Mouse (Mus musculus) liver, embryonic 13.5 days (tissue): Measurements from ENCODE around the gene Lamc2. TPM values are rescaled to one million over a fixed set of nuclear protein-coding genes. Genes with fewer than 3 reads are reported as not detected.
A peak's percentile ranks its signal among the peaks of the same experiment; 100 is the strongest.
"Not testable (repeated sequence)": the region's sequence is repeated elsewhere in the genome, so short reads cannot be mapped to it uniquely, and the experiment has no call there.

ENCODE experiments used
- ATAC-seq: fragments of 200-750 bp; cut with Nextera tagmentation; 2 replicates; pipeline ENCODE4 v1.8.0; 2017; ENCODE audit warnings: low read depth, mild to moderate bottlenecking, moderate number of reproducible peaks, moderate library complexity
- DNase-seq: peaks from one replicate; pipeline ENCODE4 v3.0.0; 2022
- H3K27ac ChIP-seq: fragments of 300-500 bp; sonication (generic); 2 replicates; pipeline ENCODE4 v1.5.1; 2015; ENCODE audit warnings: moderate library complexity, mild to moderate bottlenecking, inconsistent platforms
- H3K27me3 ChIP-seq: fragments of 300-500 bp; sonication (generic); 2 replicates; pipeline ENCODE4 v1.6.1; 2015; ENCODE audit warnings: mild to moderate bottlenecking, inconsistent platforms
- H3K36me3 ChIP-seq: fragments of 300-500 bp; sonication (generic); 2 replicates; pipeline ENCODE4 v1.6.1; 2015; ENCODE audit warnings: mild to moderate bottlenecking, inconsistent platforms
- H3K4me1 ChIP-seq: fragments of 300-500 bp; sonication (generic); replicated peaks from 2 replicates; pipeline ENCODE4 v1.6.1; 2015; ENCODE audit warnings: inconsistent platforms
- H3K4me2 ChIP-seq: fragments of 300-500 bp; sonication (generic); 2 replicates; pipeline ENCODE4 v1.6.1; 2015; ENCODE audit warnings: inconsistent platforms, mild to moderate bottlenecking, moderate library complexity
- H3K4me3 ChIP-seq: fragments of 300-500 bp; sonication (generic); replicated peaks from 2 replicates; pipeline ENCODE4 v1.5.1; 2015; ENCODE audit warnings: mild to moderate bottlenecking, inconsistent platforms
- H3K9ac ChIP-seq: fragments of 300-500 bp; sonication (generic); 2 replicates; pipeline ENCODE4 v1.6.1; 2015; ENCODE audit warnings: mild to moderate bottlenecking, inconsistent platforms
- H3K9me3 ChIP-seq: fragments of 300-500 bp; sonication (generic); replicated peaks from 2 replicates; pipeline ENCODE4 v1.6.1; 2016; ENCODE audit warnings: inconsistent platforms
- WGBS: fragments of 180-500 bp; shearing (Covaris S2); methylation state at CpG from one replicate; pipeline ENCODE4 v1.1.7; 2015; ENCODE audit not compliant: insufficient replicate concordance; 5-methylcytosine and 5-hydroxymethylcytosine counted together
- polyA plus RNA-seq: library from polyadenylated mRNA; unstranded; fragments of >200 nt; fragmentation: Nextera tagmentation; extraction: Ambion mirVana; gene quantifications from 2 replicates; pipeline ENCODE4 v1.2.1, GENCODE M21; 2015

The Lamc2 gene
- polyA plus RNA-seq, 1 experiment from 2014 or later, result 0.16 TPM

GRCm38 (mm10) chr1:153092237-153092975, 93.8 kb downstream of the Lamc2 start:
- 0 out of 2 replicates have a peak, but pooled peaks cover 3% of the 10 kb centered on the region for H3K4me1 ChIP-seq
- peak; percentile 11 for DNase-seq
- no peaks in the 10 kb centered on the region for H3K9me3 ChIP-seq
- H3K9ac ChIP-seq, result no peak overlapping the region
- 33% methylated on average over 5 of the region's 5 CpGs for WGBS
- no peaks in the 10 kb centered on the region for H3K36me3 ChIP-seq
- H3K27me3 ChIP-seq, result peaks cover 15% of the 10 kb centered on the region
- H3K27ac ChIP-seq, result no peak overlapping the region
- no peak overlapping the region for H3K4me2 ChIP-seq
- no peak overlapping the region for H3K4me3 ChIP-seq
- ATAC-seq, result no peak

GRCm38 (mm10) chr1:153091438-153092236, 94.6 kb downstream of the Lamc2 start:
- WGBS, result 44% methylated on average over 9 of the region's 9 CpGs
- ATAC-seq, result no peak
- no peak overlapping the region for H3K9ac ChIP-seq

GRCm38 (mm10) chr1:153090807-153091206, 95.4 kb downstream of the Lamc2 start:
- WGBS, result 66% methylated on average over 4 of the region's 4 CpGs

More at GRCm38 (mm10) chr1:153091438-153092236, 94.6 kb downstream of the Lamc2 start:
- Histone ChIP-seq H3K27ac (no peak overlapping the region), H3K4me3 (no peak overlapping the region), H3K4me2 (no peak overlapping the region), H3K36me3 (no peaks in the 10 kb centered on the region), H3K4me1 (0 out of 2 replicates have a peak, but pooled peaks cover 3% of the 10 kb centered on the region), H3K27me3 (peaks cover 15% of the 10 kb centered on the region), H3K9me3 (no peaks in the 10 kb centered on the region)
- no peak for DNase-seq

GRCm38 (mm10) chr1:153090081-153090480, 96.2 kb downstream of the Lamc2 start:
- ATAC-seq, result no peak
- H3K4me2 ChIP-seq, result no peak overlapping the region
- 64% methylated on average over 2 of the region's 2 CpGs for WGBS
- H3K27me3 ChIP-seq, result peaks cover 10% of the 10 kb centered on the region
- 0 out of 2 replicates have a peak, but pooled peaks cover 3% of the 10 kb centered on the region for H3K4me1 ChIP-seq
- DNase-seq, result no peak
- no peak overlapping the region for H3K4me3 ChIP-seq
- H3K27ac ChIP-seq, result no peak overlapping the region
- no peak overlapping the region for H3K9ac ChIP-seq
- H3K9me3 ChIP-seq, result no peaks in the 10 kb centered on the region
- no peaks in the 10 kb centered on the region for H3K36me3 ChIP-seq

More at GRCm38 (mm10) chr1:153090807-153091206, 95.4 kb downstream of the Lamc2 start:
- no peaks in the 10 kb centered on the region for H3K36me3 ChIP-seq
- 0 out of 2 replicates have a peak, but pooled peaks cover 3% of the 10 kb centered on the region for H3K4me1 ChIP-seq
- H3K9me3 ChIP-seq, result no peaks in the 10 kb centered on the region
- H3K4me3 ChIP-seq, result no peak overlapping the region
- DNase-seq (no peak), ATAC-seq (no peak)
- H3K4me2 ChIP-seq, result no peak overlapping the region
- no peak overlapping the region for H3K9ac ChIP-seq
- no peak overlapping the region for H3K27ac ChIP-seq
- peaks cover 12% of the 10 kb centered on the region for H3K27me3 ChIP-seq

- H3K4me1 ChIP-seq, result no peaks in the 10 kb centered on the region
- no peaks in the 10 kb centered on the region for H3K36me3 ChIP-seq
- H3K4me2 ChIP-seq, result no peak overlapping the region
- ATAC-seq (no peak), DNase-seq (no peak)
- H3K9ac ChIP-seq, result no peak overlapping the region
- no peaks in the 10 kb centered on the region for H3K27me3 ChIP-seq
- H3K27ac ChIP-seq, result no peak overlapping the region
- no peaks in the 10 kb centered on the region for H3K9me3 ChIP-seq
- 47% methylated on average over 5 of the region's 5 CpGs for WGBS
- H3K4me3 ChIP-seq, result no peak overlapping the region
Measured at GRCm38 (mm10) chr1:153087771-153088170, 98.5 kb downstream of the Lamc2 start.

GRCm38 (mm10) chr1:153085198-153085597, 101.0 kb downstream of the Lamc2 start:
- Histone ChIP-seq H3K9me3 (no peaks in the 10 kb centered on the region), H3K4me2 (no peak overlapping the region), H3K27me3 (no peaks in the 10 kb centered on the region), H3K4me1 (no peaks in the 10 kb centered on the region), H3K4me3 (no peak overlapping the region), H3K9ac (no peak overlapping the region), H3K36me3 (no peaks in the 10 kb centered on the region), H3K27ac (no peak overlapping the region)
- 24% methylated on average over 5 of the region's 5 CpGs for WGBS
- DNase-seq (no peak), ATAC-seq (no peak)

GRCm38 (mm10) chr1:153084191-153084590, 102.1 kb downstream of the Lamc2 start:
- no peak for ATAC-seq
- WGBS, result 53% methylated on average over 6 of the region's 6 CpGs
- no peaks in the 10 kb centered on the region for H3K27me3 ChIP-seq
- no peak overlapping the region for H3K9ac ChIP-seq
- no peaks in the 10 kb centered on the region for H3K36me3 ChIP-seq
- no peaks in the 10 kb centered on the region for H3K4me1 ChIP-seq
- no peak overlapping the region for H3K4me3 ChIP-seq
- H3K27ac ChIP-seq, result no peak overlapping the region
- no peak for DNase-seq
- no peaks in the 10 kb centered on the region for H3K9me3 ChIP-seq
- H3K4me2 ChIP-seq, result no peak overlapping the region

GRCm38 (mm10) chr1:153083233-153083632, 103.0 kb downstream of the Lamc2 start:
- DNase-seq, H3K27ac ChIP-seq, H3K4me3 ChIP-seq, H3K4me1 ChIP-seq, H3K36me3 ChIP-seq, H3K9ac ChIP-seq, H3K4me2 ChIP-seq, H3K9me3 ChIP-seq, H3K27me3 ChIP-seq, ATAC-seq: not testable (repeated sequence)
- 70% methylated on average over 9 of the region's 14 CpGs for WGBS

- no peak for ATAC-seq
- peaks cover 44% of the 10 kb centered on the region for H3K27me3 ChIP-seq
- H3K4me2 ChIP-seq, result no peak overlapping the region
- no peak overlapping the region for H3K9ac ChIP-seq
- no peaks in the 10 kb centered on the region for H3K4me1 ChIP-seq
- H3K36me3 ChIP-seq, result no peaks in the 10 kb centered on the region
- 34% methylated on average over 6 of the region's 6 CpGs for WGBS
- no peak overlapping the region for H3K27ac ChIP-seq
- H3K9me3 ChIP-seq, result no peaks in the 10 kb centered on the region
- no peak for DNase-seq
- no peak overlapping the region for H3K4me3 ChIP-seq
Measured at GRCm38 (mm10) chr1:153075955-153076354, 110.3 kb downstream of the Lamc2 start.

GRCm38 (mm10) chr1:153075087-153075736, 111.0 kb downstream of the Lamc2 start:
- ATAC-seq (no peak), DNase-seq (no peak)
- Histone ChIP-seq H3K4me3 (no peak overlapping the region), H3K27ac (no peak overlapping the region), H3K4me1 (no peaks in the 10 kb centered on the region), H3K27me3 (peaks cover 50% of the 10 kb centered on the region), H3K9me3 (no peaks in the 10 kb centered on the region), H3K36me3 (no peaks in the 10 kb centered on the region), H3K4me2 (no peak overlapping the region), H3K9ac (no peak overlapping the region)
- WGBS, result 55% methylated on average over 3 of the region's 3 CpGs

- H3K4me2 ChIP-seq, result no peak overlapping the region
- no peak overlapping the region for H3K9ac ChIP-seq
- DNase-seq (no peak), ATAC-seq (no peak)
- H3K27me3 ChIP-seq, result peaks cover 53% of the 10 kb centered on the region
- H3K4me1 ChIP-seq, result no peaks in the 10 kb centered on the region
- no peak overlapping the region for H3K27ac ChIP-seq
- no peaks in the 10 kb centered on the region for H3K36me3 ChIP-seq
- H3K4me3 ChIP-seq, result no peak overlapping the region
- no peaks in the 10 kb centered on the region for H3K9me3 ChIP-seq
- WGBS, result 15% methylated on average over 9 of the region's 9 CpGs
Measured at GRCm38 (mm10) chr1:153073441-153073840, 112.8 kb downstream of the Lamc2 start.
